Mouse (Mus musculus) inflammation-experienced regulatory T-cells (primary cell): ENCODE data around the gene Fgf23. TPM values are rescaled to one million over a fixed set of nuclear protein-coding genes. Genes with fewer than 3 reads are reported as not detected.

Experiments used
- polyA plus RNA-seq, 2 experiments: library from polyadenylated mRNA; unstranded; fragments of 100-300 nt; shearing (Covaris generic); gene quantifications; one replicate each; pipeline ENCODE4 v1.2.1; 2017

Fgf23 gene
- under 1 TPM in 1 of 2 experiments, not detected in 1; 0.34 TPM for polyA plus RNA-seq

DNA sequence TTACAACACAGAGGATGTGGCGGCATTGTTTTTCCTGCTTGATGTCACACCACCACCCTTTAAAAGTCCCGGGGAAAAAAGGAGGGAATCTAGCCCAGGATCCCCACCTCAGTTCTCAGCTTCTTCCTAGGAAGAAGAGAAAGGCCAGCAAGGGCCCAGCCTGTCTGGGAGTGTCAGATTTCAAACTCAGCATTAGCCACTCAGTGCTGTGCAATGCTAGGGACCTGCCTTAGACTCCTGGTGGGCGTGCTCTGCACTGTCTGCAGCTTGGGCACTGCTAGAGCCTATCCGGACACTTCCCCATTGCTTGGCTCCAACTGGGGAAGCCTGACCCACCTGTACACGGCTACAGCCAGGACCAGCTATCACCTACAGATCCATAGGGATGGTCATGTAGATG lies at the start of gene Fgf23:
TSS of gene Fgf23 (plus strand) at position 86 of the 400 bp plus-strand sequence.

DNA sequence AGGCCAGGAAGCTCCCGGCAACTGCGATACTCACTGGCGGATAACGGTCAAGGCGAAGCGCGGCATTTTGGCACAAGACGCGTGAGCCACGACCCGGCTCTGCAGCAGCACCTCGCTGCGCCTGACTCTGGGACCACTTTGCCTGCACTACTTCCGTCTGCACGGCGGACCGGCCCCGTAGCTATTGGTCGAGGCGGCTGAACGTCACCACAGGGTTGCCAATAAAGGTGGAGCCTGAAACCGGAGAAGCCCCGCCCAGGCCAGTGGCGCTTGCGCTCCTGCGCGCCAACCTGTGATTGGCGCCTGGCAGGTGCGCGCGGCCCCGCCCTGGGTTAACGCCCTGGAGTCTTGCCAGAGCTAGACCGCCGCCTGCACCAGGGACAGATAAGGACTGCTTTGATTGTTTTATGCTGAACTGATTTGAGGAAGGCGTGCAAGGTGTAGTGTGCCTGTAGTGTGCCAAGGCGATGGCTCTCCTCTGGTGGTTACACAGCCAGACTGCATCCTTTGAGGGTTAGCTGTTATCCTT lies 36.8 kb downstream of the Fgf23 start, which contains the start of gene Tigar:
TSS of gene Tigar (minus strand) at position 156 of the 529 bp plus-strand sequence.

Other genes starting within 250 kb of the Fgf23 start
- 100 to 1,000 TPM; 138 to 140 TPM for gene Ndufa9, start 223.8 kb upstream of the Fgf23 start, polyA plus RNA-seq
- gene Akap3, start 219.8 kb upstream of the Fgf23 start, polyA plus RNA-seq: under 1 TPM; 0.05 to 0.40 TPM
- gene Dyrk4, start 151.1 kb upstream of the Fgf23 start, polyA plus RNA-seq: under 1 TPM; 0.20 to 0.50 TPM
- 10 to 100 TPM in 1 of 2 experiments, 1 to 10 TPM in 1; 2.5 to 11.4 TPM for gene Rad51ap1, start 133.3 kb upstream of the Fgf23 start, polyA plus RNA-seq
- 10 to 100 TPM; 13.5 to 20.9 TPM for gene D6Wsu163e, start 132.9 kb upstream of the Fgf23 start, polyA plus RNA-seq
- gene Fgf6, start 57.3 kb upstream of the Fgf23 start, polyA plus RNA-seq: not detected
- 10 to 100 TPM in 1 of 2 experiments, 1 to 10 TPM in 1; 7.2 to 11.3 TPM for gene Tigar, start 36.7 kb downstream of the Fgf23 start, polyA plus RNA-seq
- 1,000 to 10,000 TPM; 1,085 to 1,259 TPM for gene Ccnd2, start 79.3 kb downstream of the Fgf23 start, polyA plus RNA-seq